Mouse (Mus musculus) neural tube, embryonic 13.5 days (tissue): ENCODE results near the gene Med7. TPM values are rescaled to one million over a fixed set of nuclear protein-coding genes. Genes with fewer than 3 reads are reported as not detected.

Experiments used
- ATAC-seq: fragments of 200-750 bp; cut with Nextera tagmentation; 2 replicates; pipeline ENCODE4 v1.8.0; 2017; ENCODE audit warnings: low read depth, mild to moderate bottlenecking, moderate TSS enrichment, moderate library complexity
- H3K27ac ChIP-seq: fragments of 300-500 bp; sonication (generic); replicated peaks from 2 replicates; pipeline ENCODE4 v1.5.1; 2015; ENCODE audit warnings: moderate library complexity, mild to moderate bottlenecking, inconsistent platforms
- H3K27me3 ChIP-seq: fragments of 300-500 bp; sonication (generic); 2 replicates; pipeline ENCODE4 v1.6.1; 2015; ENCODE audit warnings: mild to moderate bottlenecking, inconsistent platforms
- H3K36me3 ChIP-seq: fragments of 300-500 bp; sonication (generic); 2 replicates; pipeline ENCODE4 v1.6.1; 2015; ENCODE audit warnings: mild to moderate bottlenecking, inconsistent platforms
- H3K4me1 ChIP-seq: fragments of 300-500 bp; sonication (generic); replicated peaks from 2 replicates; pipeline ENCODE4 v1.6.1; 2015; ENCODE audit warnings: inconsistent platforms
- H3K4me2 ChIP-seq: fragments of 300-500 bp; sonication (generic); 2 replicates; pipeline ENCODE4 v1.6.1; 2015; ENCODE audit warnings: inconsistent platforms, mild to moderate bottlenecking, moderate library complexity
- H3K4me3 ChIP-seq: fragments of 300-500 bp; sonication (generic); 2 replicates; pipeline ENCODE4 v1.5.1; 2015; ENCODE audit warnings: mild to moderate bottlenecking, inconsistent platforms
- H3K9ac ChIP-seq: fragments of 300-500 bp; sonication (generic); 2 replicates; pipeline ENCODE4 v1.6.1; 2015; ENCODE audit warnings: moderate library complexity, mild to moderate bottlenecking, inconsistent platforms
- H3K9me3 ChIP-seq: fragments of 300-500 bp; sonication (generic); 2 replicates; pipeline ENCODE4 v1.6.1; 2016; ENCODE audit warnings: inconsistent platforms
- WGBS: fragments of 180-500 bp; shearing (Covaris S2); methylation state at CpG from one replicate; pipeline ENCODE4 v1.1.7; 2015; 5-methylcytosine and 5-hydroxymethylcytosine counted together
- polyA plus RNA-seq: library from polyadenylated mRNA; unstranded; fragments of >200 nt; fragmentation: Nextera tagmentation; extraction: Ambion mirVana; gene quantifications from 2 replicates; pipeline ENCODE4 v1.2.1, GENCODE M21; 2015

Gene Med7
- polyA plus RNA-seq, 1 experiment from 2014 or later = 79.3 TPM

DNA sequence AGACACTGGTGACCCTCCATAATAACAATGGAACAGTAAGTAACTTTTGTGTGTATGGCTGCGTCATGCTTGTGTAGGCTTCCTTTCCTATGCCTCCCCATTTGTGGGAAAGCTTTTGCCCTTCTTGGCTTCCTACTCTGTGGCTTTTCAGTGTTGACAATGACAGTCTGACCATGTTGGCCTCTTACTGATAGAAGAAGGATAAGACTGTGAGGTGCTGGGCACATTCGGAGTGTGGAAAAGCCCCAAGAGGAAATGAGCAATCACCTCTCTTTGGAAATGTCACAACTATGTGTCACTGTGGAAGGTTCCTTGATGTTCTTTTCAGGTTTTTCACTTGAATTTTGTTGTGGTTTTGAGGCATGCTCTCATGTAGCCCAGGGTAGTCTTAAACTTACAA is 30.2 kb downstream of the Med7 start:
- ATAC-seq = no peak
- no peaks in the 10 kb centered on the region for H3K36me3 ChIP-seq
- H3K9ac ChIP-seq = no peak overlapping the region
- no peak overlapping the region for H3K27ac ChIP-seq
- WGBS = 92% methylated on average over 2 of the region's 2 CpGs
- no peak overlapping the region for H3K4me2 ChIP-seq
- no peaks in the 10 kb centered on the region for H3K27me3 ChIP-seq
- H3K9me3 ChIP-seq = no peaks in the 10 kb centered on the region
- H3K4me1 ChIP-seq = no peaks in the 10 kb centered on the region
- no peak overlapping the region for H3K4me3 ChIP-seq

DNA sequence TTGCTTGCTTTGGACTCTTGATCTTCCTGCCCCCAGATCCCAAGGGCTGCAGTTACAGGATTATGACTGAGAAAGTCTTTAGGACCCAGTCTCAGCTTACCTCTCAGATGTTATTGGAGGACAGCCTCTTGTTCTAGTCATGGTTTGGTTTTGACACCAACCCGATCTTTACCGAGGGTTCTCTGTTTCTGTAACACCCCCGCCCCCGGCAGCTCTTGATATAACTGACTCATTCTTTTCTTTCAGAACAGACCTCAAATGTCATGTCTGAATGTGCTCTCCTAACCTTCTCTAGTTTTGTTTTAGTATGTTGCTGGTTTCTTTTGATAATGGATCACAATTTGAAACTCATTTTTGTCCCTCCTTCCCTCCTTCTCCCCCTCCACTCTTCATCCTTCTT is 37.5 kb downstream of the Med7 start:
- no peak overlapping the region for H3K27ac ChIP-seq
- ATAC-seq = no peak
- no peak overlapping the region for H3K4me2 ChIP-seq
- H3K4me3 ChIP-seq = no peak overlapping the region
- no peaks in the 10 kb centered on the region for H3K36me3 ChIP-seq
- H3K9me3 ChIP-seq = no peaks in the 10 kb centered on the region
- H3K4me1 ChIP-seq = no peaks in the 10 kb centered on the region
- 90% methylated on average over 4 of the region's 4 CpGs for WGBS
- no peaks in the 10 kb centered on the region for H3K27me3 ChIP-seq
- H3K9ac ChIP-seq = no peak overlapping the region

DNA sequence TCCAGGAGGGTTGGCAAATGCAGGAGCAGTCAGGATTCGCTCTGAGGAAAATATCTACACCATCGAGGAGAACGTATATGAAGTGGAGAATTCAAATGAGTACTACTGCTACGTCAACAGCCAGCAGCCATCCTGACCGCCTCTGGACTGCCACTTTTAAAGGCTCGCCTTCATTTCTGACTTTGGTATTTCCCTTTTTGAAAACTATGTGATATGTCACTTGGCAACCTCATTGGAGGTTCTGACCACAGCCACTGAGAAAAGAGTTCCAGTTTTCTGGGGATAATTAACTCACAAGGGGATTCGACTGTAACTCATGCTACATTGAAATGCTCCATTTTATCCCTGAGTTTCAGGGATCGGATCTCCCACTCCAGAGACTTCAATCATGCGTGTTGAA is 42.6 kb downstream of the Med7 start:
- 88% methylated on average over 9 of the region's 9 CpGs for WGBS
- ATAC-seq = no peak
- Histone ChIP-seq H3K4me2 (no peak overlapping the region), H3K27ac (no peak overlapping the region), H3K36me3 (no peaks in the 10 kb centered on the region), H3K27me3 (no peaks in the 10 kb centered on the region), H3K9ac (no peak overlapping the region), H3K4me1 (no peaks in the 10 kb centered on the region), H3K9me3 (no peaks in the 10 kb centered on the region), H3K4me3 (no peak overlapping the region)

DNA sequence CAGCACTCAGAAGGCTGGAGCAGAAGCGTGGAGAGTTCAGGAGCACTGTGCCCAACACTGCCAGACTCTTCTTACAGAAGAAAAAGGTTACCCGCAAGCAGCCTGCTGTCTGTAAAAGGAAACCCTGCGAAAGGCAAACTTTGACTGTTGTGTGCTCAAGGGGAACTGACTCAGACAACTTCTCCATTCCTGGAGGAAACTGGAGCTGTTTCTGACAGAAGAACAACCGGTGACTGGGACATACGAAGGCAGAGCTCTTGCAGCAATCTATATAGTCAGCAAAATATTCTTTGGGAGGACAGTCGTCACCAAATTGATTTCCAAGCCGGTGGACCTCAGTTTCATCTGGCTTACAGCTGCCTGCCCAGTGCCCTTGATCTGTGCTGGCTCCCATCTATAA is 43.8 kb downstream of the Med7 start:
- no peaks in the 10 kb centered on the region for H3K27me3 ChIP-seq
- no peak for ATAC-seq
- WGBS = 84% methylated on average over 7 of the region's 7 CpGs

DNA sequence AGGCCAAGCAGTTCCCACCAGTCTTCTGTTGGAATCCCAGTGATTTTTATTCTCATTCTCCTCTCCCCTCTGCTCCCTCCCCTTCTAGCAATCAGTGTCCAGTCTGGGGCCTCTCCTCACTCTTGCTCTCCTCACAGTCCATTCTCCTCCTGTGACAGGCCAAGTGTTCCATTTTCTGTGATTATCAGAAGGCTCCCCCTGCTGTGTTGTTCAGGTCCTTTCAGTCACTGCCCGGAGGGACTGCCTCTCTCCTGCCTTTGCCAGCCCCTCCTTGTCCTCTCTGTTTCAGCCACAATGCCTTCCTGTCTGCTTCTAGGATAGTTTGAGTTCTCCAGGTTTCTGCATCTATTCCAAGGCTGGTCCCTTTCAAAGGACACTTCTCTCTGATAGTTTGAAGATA is 51.5 kb downstream of the Med7 start:
- Histone ChIP-seq H3K36me3 (no peaks in the 10 kb centered on the region), H3K9me3 (no peaks in the 10 kb centered on the region), H3K4me3 (no peak overlapping the region), H3K27ac (no peak overlapping the region), H3K27me3 (no peaks in the 10 kb centered on the region), H3K4me2 (no peak overlapping the region), H3K9ac (no peak overlapping the region), H3K4me1 (no peaks in the 10 kb centered on the region)
- 20% methylated on average over 1 of the region's 1 CpGs for WGBS
- ATAC-seq = no peak

More for the DNA sequence above, 43.8 kb downstream of the Med7 start:
- H3K4me3 ChIP-seq = no peak overlapping the region
- no peaks in the 10 kb centered on the region for H3K36me3 ChIP-seq
- no peak overlapping the region for H3K9ac ChIP-seq
- no peaks in the 10 kb centered on the region for H3K9me3 ChIP-seq
- no peak overlapping the region for H3K27ac ChIP-seq
- H3K4me2 ChIP-seq = no peak overlapping the region
- H3K4me1 ChIP-seq = no peaks in the 10 kb centered on the region

DNA sequence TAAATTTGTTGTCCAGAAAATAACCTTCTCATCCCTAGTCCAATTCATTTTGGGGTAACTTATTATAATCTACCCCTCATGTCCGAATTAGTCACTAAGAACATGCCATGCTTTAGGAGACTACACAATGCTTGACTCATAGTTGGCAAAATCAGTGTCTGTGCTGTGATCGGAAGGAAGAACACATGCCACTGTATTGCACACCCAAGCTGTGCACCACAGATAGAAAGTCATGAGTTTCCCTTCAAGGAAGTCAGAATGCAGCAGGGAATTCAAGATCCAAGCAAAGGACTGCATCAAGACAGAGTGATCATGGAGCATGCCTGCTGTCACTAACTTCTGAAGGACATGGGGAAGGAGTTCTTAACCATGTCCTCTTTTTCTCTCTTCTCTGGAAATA is 51.9 kb downstream of the Med7 start:
- Histone ChIP-seq H3K36me3 (no peaks in the 10 kb centered on the region), H3K4me3 (no peak overlapping the region), H3K9ac (no peak overlapping the region), H3K4me1 (no peaks in the 10 kb centered on the region), H3K27me3 (no peaks in the 10 kb centered on the region), H3K9me3 (no peaks in the 10 kb centered on the region), H3K4me2 (no peak overlapping the region), H3K27ac (no peak overlapping the region)
- WGBS = 90% methylated on average over 2 of the region's 2 CpGs
- no peak for ATAC-seq

Other genes with a start within 250 kb of the Med7 start
- 0.46 and 0.84 TPM in 2 replicates for gene Fndc9, start 201.4 kb upstream of the Med7 start, polyA plus RNA-seq
- 84.9 and 89.1 TPM in 2 replicates for gene Cyfip2, start 124.1 kb upstream of the Med7 start, polyA plus RNA-seq
- not detected in 2 replicates for gene Itk, start 47.4 kb upstream of the Med7 start, polyA plus RNA-seq
- gene Fam71b, start 40.4 kb upstream of the Med7 start, polyA plus RNA-seq = not detected in 2 replicates
- gene Havcr2, start 18.0 kb downstream of the Med7 start, polyA plus RNA-seq = 0.25 and 0.29 TPM in 2 replicates
- gene Gm12169, start 87.3 kb downstream of the Med7 start, polyA plus RNA-seq = not detected in 2 replicates
- not detected in 2 replicates for gene BC053393, start 134.6 kb downstream of the Med7 start, polyA plus RNA-seq
- gene Dppa1, start 192.3 kb downstream of the Med7 start, polyA plus RNA-seq = not detected in 2 replicates